Mouse (Mus musculus) CH12.LX (cell line): Measurements from ENCODE around the gene Pacsin1. TPM values are rescaled to one million over a fixed set of nuclear protein-coding genes. Genes with fewer than 3 reads are reported as not detected.

Experiments
- DNase-seq: peaks from one replicate; pipeline ENCODE4 v3.0.0-alpha.2; 2013; ENCODE audit errors: extremely low read depth
- H3K27ac ChIP-seq: 2 replicates; pipeline ENCODE4 v1.5.1; 2012; ENCODE audit warnings: low read depth, mild to moderate bottlenecking, control low read depth, moderate library complexity; ENCODE audit not compliant: insufficient read depth
- H3K27me3 ChIP-seq: replicated peaks from 2 replicates; pipeline ENCODE3; 2012; ENCODE audit warnings: inconsistent platforms
- H3K36me3 ChIP-seq, 2 experiments: replicated peaks in 1 of 2; 2 replicates each; pipeline versions ENCODE3 to v1.6.1; 2012; ENCODE audit warnings: inconsistent platforms in 1 of 2, low read length in 1 of 2, mild to moderate bottlenecking in 1 of 2, mixed read lengths in 1 of 2, moderate library complexity in 1 of 2; ENCODE audit not compliant: control insufficient read depth in 1 of 2, insufficient read depth in 1 of 2
- H3K4me1 ChIP-seq, 2 experiments: 2 replicates each; pipeline ENCODE4 v1.6.1; 2012; ENCODE audit warnings: inconsistent platforms in 1 of 2, moderate library complexity in 1 of 2; ENCODE audit not compliant: insufficient read depth in 2 of 2, control insufficient read depth in 1 of 2
- H3K4me2 ChIP-seq: 2 replicates; pipeline ENCODE4 v1.6.1; 2012; ENCODE audit warnings: low read depth, mild to moderate bottlenecking, control low read depth; ENCODE audit not compliant: poor library complexity, insufficient read depth, severe bottlenecking
- H3K4me3 ChIP-seq, 3 experiments: fragments of 150-350 bp in 1 of 3; sonication (generic) in 1 of 3; replicated peaks in 1 of 3; 2 replicates each; pipeline versions ENCODE3 to v1.5.1; 2011 to 2012; ENCODE audit warnings: low read depth in 2 of 3, low read length in 2 of 3, mild to moderate bottlenecking in 2 of 3, moderate library complexity in 2 of 3, control low read depth in 1 of 3, improper control_type of control experiment in 1 of 3, inconsistent platforms in 1 of 3, mixed read lengths in 1 of 3; ENCODE audit not compliant: poor library complexity in 1 of 3
- H3K79me2 ChIP-seq: replicated peaks from 2 replicates; pipeline ENCODE4 v1.6.1; 2012; ENCODE audit warnings: mild to moderate bottlenecking, moderate library complexity; ENCODE audit not compliant: control insufficient read depth, poor library complexity, insufficient read depth, severe bottlenecking; ENCODE audit errors: extremely low read depth
- H3K9ac ChIP-seq: 2 replicates; pipeline ENCODE4 v1.6.1; 2012; ENCODE audit warnings: low read depth, mild to moderate bottlenecking, control low read depth, moderate library complexity; ENCODE audit not compliant: insufficient read depth
- H3K9me3 ChIP-seq: replicated peaks from 2 replicates; pipeline ENCODE3; 2012; ENCODE audit warnings: low read length, inconsistent platforms, mixed read lengths
- BHLHE40 ChIP-seq: IDR thresholded peaks from 2 replicates; pipeline ENCODE4 v1.6.1; 2011; ENCODE audit warnings: mild to moderate bottlenecking, low read depth, low read length, improper control_type of control experiment
- CTCF ChIP-seq, 2 experiments: IDR thresholded peaks in 1 of 2; conservative IDR thresholded peaks in 1 of 2; 2 replicates each; pipeline ENCODE4 v1.5.1; 2011 to 2012; ENCODE audit warnings: low read depth in 2 of 2, low read length in 2 of 2, improper control_type of control experiment in 1 of 2, inconsistent platforms in 1 of 2, mild to moderate bottlenecking in 1 of 2, moderate library complexity in 1 of 2
- GABPA ChIP-seq: IDR thresholded peaks from 2 replicates; pipeline ENCODE4 v1.6.1; 2012; ENCODE audit warnings: low read depth, low read length, improper control_type of control experiment, inconsistent platforms; ENCODE audit not compliant: insufficient replicate concordance
- MAFK ChIP-seq: IDR thresholded peaks from 2 replicates; pipeline ENCODE4 v1.6.1; 2011; ENCODE audit warnings: low read length, improper control_type of control experiment; ENCODE audit not compliant: insufficient replicate concordance
- MAZ ChIP-seq: IDR thresholded peaks from 2 replicates; pipeline ENCODE4 v1.6.1; 2012; ENCODE audit warnings: low read depth, mild to moderate bottlenecking, inconsistent platforms, low read length, improper control_type of control experiment, moderate library complexity
- MEF2A ChIP-seq: IDR thresholded peaks from 2 replicates; pipeline ENCODE4 v1.6.1; 2014; ENCODE audit warnings: low read depth, mild to moderate bottlenecking, inconsistent platforms, low read length, improper control_type of control experiment, borderline replicate concordance
- MXI1 ChIP-seq: IDR thresholded peaks from 2 replicates; pipeline ENCODE4 v1.6.1; 2011; ENCODE audit warnings: mild to moderate bottlenecking, low read depth, low read length, improper control_type of control experiment
- MYC ChIP-seq: IDR thresholded peaks from 2 replicates; pipeline ENCODE4 v1.6.1; 2011; ENCODE audit warnings: low read depth, mild to moderate bottlenecking, improper control_type of control experiment, low read length
- RCOR1 ChIP-seq: conservative IDR thresholded peaks from 2 replicates; pipeline ENCODE4 v1.6.1; 2012; ENCODE audit warnings: low read depth, mild to moderate bottlenecking, inconsistent platforms, low read length, improper control_type of control experiment
- TCF12 ChIP-seq: IDR thresholded peaks from 2 replicates; pipeline ENCODE4 v1.6.1; 2014; ENCODE audit warnings: low read depth, mild to moderate bottlenecking, inconsistent platforms, low read length, improper control_type of control experiment
- USF2 ChIP-seq: conservative IDR thresholded peaks from 2 replicates; pipeline ENCODE4 v1.6.1; 2011; ENCODE audit warnings: low read depth, low read length, improper control_type of control experiment
- ZKSCAN1 ChIP-seq: IDR thresholded peaks from 2 replicates; pipeline ENCODE4 v1.6.1; 2012; ENCODE audit warnings: low read depth, inconsistent platforms, low read length, improper control_type of control experiment, borderline replicate concordance
- ZMIZ1 ChIP-seq: IDR thresholded peaks from 2 replicates; pipeline ENCODE4 v1.6.1; 2012; ENCODE audit warnings: low read depth, mild to moderate bottlenecking, inconsistent platforms, low read length, improper control_type of control experiment
- dilution Hi-C: fragments of 300-500 bp; cut with MboI; formaldehyde crosslinking; loops from 2 replicates; pipeline ENCODE4 v1.14.3; 2020; ENCODE audit warnings: low sequenced_read_pairs; ENCODE audit not compliant: extremely low pct_unique_long_range_greater_than_20kb, extremely low pct_ligation_motif_present
- in situ Hi-C: fragments of 300-500 bp; cut with MboI; formaldehyde crosslinking; loops from 3 replicates; pipeline ENCODE4 v1.14.3; 2019; ENCODE audit warnings: low sequenced_read_pairs, low pct_ligation_motif_present, low pct_unique_long_range_greater_than_20kb, mixed read lengths
- polyA plus RNA-seq: library from polyadenylated mRNA; unstranded; fragments of >175 nt; gene quantifications from 2 replicates; pipeline ENCODE4 v1.2.1, GENCODE M21; 2012; ENCODE audit warnings: low read depth; ENCODE audit not compliant: insufficient read length
- total RNA-seq, 2 experiments: library from RNA; depleted of rRNA; stranded (reverse); fragments of 300-350 nt in 1 of 2; fragments of >200 nt in 1 of 2; gene quantifications; 2 replicates each; pipeline ENCODE4 v1.2.3; 2012 to 2014

The Pacsin1 gene
- total and polyA plus RNA-seq, 3 experiments, result 1.9 to 14.0 (median 13.2) TPM

DNA sequence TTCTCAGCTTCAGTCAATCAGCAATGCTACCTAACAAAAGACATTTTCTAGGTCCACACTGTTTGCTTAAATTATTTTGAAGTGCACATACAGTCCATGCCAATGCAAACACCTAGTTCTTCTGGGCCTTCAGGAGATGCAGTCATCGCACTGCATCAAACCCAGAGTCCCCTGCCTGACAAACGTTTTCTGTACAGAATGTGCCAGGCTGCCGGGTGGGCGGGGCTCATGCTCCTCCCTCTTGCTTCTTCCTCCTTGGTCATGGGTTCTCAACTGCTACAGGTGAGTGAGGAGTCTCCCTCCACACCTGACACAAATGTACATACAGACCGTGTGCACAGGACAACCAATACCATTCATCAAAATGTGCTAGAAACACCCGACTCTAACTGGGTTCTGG is 104.9 kb downstream of the Pacsin1 start:
- in situ Hi-C loops, result loop anchor here (10.0 kb wide), 1 partner anchor 115 kb away; no protein-coding TSS in a partner anchor
- Histone ChIP-seq H3K4me1 (peaks cover 0 to 26% of the 10 kb centered on the region in 2 experiments; a peak in 2 of 4 replicates), H3K9ac (no peak overlapping the region), H3K36me3 (peaks cover 26 to 91% of the 10 kb centered on the region in 2 experiments), H3K27me3 (no peaks in the 10 kb centered on the region), H3K27ac (no peak overlapping the region), H3K4me3 (no peak overlapping the region), H3K79me2 (no peaks in the 10 kb centered on the region), H3K4me2 (no peak overlapping the region), H3K9me3 (peaks cover 7% of the 10 kb centered on the region)
- TF ChIP-seq MXI1, result no peak
- no peak for TF ChIP-seq MYC
- no peak for TF ChIP-seq MAZ
- no peak for TF ChIP-seq TCF12
- no peak for TF ChIP-seq BHLHE40
- TF ChIP-seq ZMIZ1, result no peak
- no peak for TF ChIP-seq ZKSCAN1
- no peak for TF ChIP-seq CTCF (conservative IDR thresholded peaks at IDR 0.05 in 1 of 2, IDR thresholded peaks at IDR 0.05 in 1 of 2; ENCODE audit: low read depth in 2 of 2, low read length in 2 of 2)
- TF ChIP-seq RCOR1, result no peak
- no peak for TF ChIP-seq MEF2A
- no peak for TF ChIP-seq USF2
- TF ChIP-seq GABPA, result no peak
- no peak for TF ChIP-seq MAFK
- DNase-seq, result no peak
- dilution Hi-C loops, result no loop called here

Other genes starting within 250 kb of the Pacsin1 start
- not detected in 2 replicates for gene Grm4, start 134.1 kb upstream of the Pacsin1 start, total RNA-seq (2012; rRNA removed)
- not detected in 2 replicates for gene Grm4, start 134.1 kb upstream of the Pacsin1 start, total RNA-seq (2014; rRNA removed)
- not detected in 2 replicates for gene Grm4, start 134.1 kb upstream of the Pacsin1 start, polyA plus RNA-seq
- gene Hmga1, start 99.0 kb upstream of the Pacsin1 start, total RNA-seq (2012; rRNA removed), result 88.7 and 117 TPM in 2 replicates
- gene Hmga1, start 99.0 kb upstream of the Pacsin1 start, total RNA-seq (2014; rRNA removed), result 42.8 and 43.8 TPM in 2 replicates
- gene Hmga1, start 99.0 kb upstream of the Pacsin1 start, polyA plus RNA-seq, result 83.7 and 125 TPM in 2 replicates
- gene AI413582, start 89.8 kb upstream of the Pacsin1 start, total RNA-seq (2012; rRNA removed), result 23.2 and 30.2 TPM in 2 replicates
- gene AI413582, start 89.8 kb upstream of the Pacsin1 start, total RNA-seq (2014; rRNA removed), result 14.0 and 14.6 TPM in 2 replicates
- gene AI413582, start 89.8 kb upstream of the Pacsin1 start, polyA plus RNA-seq, result 34.5 and 43.6 TPM in 2 replicates
- 69.2 and 81.9 TPM in 2 replicates for gene Nudt3, start 32.0 kb upstream of the Pacsin1 start, total RNA-seq (2012; rRNA removed)
- gene Nudt3, start 32.0 kb upstream of the Pacsin1 start, total RNA-seq (2014; rRNA removed), result 44.6 and 54.4 TPM in 2 replicates
- 58.3 and 64.5 TPM in 2 replicates for gene Nudt3, start 32.0 kb upstream of the Pacsin1 start, polyA plus RNA-seq
- gene RPS10-NUDT3, start 20.3 kb upstream of the Pacsin1 start, total RNA-seq (2012; rRNA removed), result not detected in 2 replicates
- gene RPS10-NUDT3, start 20.3 kb upstream of the Pacsin1 start, total RNA-seq (2014; rRNA removed), result not detected in 2 replicates
- gene RPS10-NUDT3, start 20.3 kb upstream of the Pacsin1 start, polyA plus RNA-seq, result 30.3 and 54.1 TPM in 2 replicates
- gene Rps10, start 18.8 kb upstream of the Pacsin1 start, total RNA-seq (2012; rRNA removed), result 3,372 and 3,437 TPM in 2 replicates
- gene Rps10, start 18.8 kb upstream of the Pacsin1 start, total RNA-seq (2014; rRNA removed), result 2,694 and 3,351 TPM in 2 replicates
- 2,297 and 2,522 TPM in 2 replicates for gene Rps10, start 18.8 kb upstream of the Pacsin1 start, polyA plus RNA-seq
- gene Spdef, start 73.4 kb downstream of the Pacsin1 start, total RNA-seq (2012; rRNA removed), result not detected in 2 replicates
- gene Spdef, start 73.4 kb downstream of the Pacsin1 start, total RNA-seq (2014; rRNA removed), result not detected in 2 replicates
- gene Spdef, start 73.4 kb downstream of the Pacsin1 start, polyA plus RNA-seq, result not detected in 2 replicates
- gene D17Wsu92e, start 165.1 kb downstream of the Pacsin1 start, total RNA-seq (2012; rRNA removed), result 44.2 and 46.4 TPM in 2 replicates
- gene D17Wsu92e, start 165.1 kb downstream of the Pacsin1 start, total RNA-seq (2014; rRNA removed), result 33.1 and 34.9 TPM in 2 replicates
- gene D17Wsu92e, start 165.1 kb downstream of the Pacsin1 start, polyA plus RNA-seq, result 70.8 and 73.5 TPM in 2 replicates
- gene Snrpc, start 182.6 kb downstream of the Pacsin1 start, total RNA-seq (2012; rRNA removed), result 154 and 173 TPM in 2 replicates
- gene Snrpc, start 182.6 kb downstream of the Pacsin1 start, total RNA-seq (2014; rRNA removed), result 165 and 171 TPM in 2 replicates
- 184 and 194 TPM in 2 replicates for gene Snrpc, start 182.6 kb downstream of the Pacsin1 start, polyA plus RNA-seq
- 9.8 and 13.1 TPM in 2 replicates for gene Uhrf1bp1, start 200.9 kb downstream of the Pacsin1 start, total RNA-seq (2012; rRNA removed)
- gene Uhrf1bp1, start 200.9 kb downstream of the Pacsin1 start, total RNA-seq (2014; rRNA removed), result 5.7 and 6.0 TPM in 2 replicates
- 12.2 and 13.6 TPM in 2 replicates for gene Uhrf1bp1, start 200.9 kb downstream of the Pacsin1 start, polyA plus RNA-seq